Mouse (Mus musculus): ENCODE measurements around the gene Rps6kb1.

GRCm38 (mm10) chr11:86570261-86570746 lies 25.7 kb upstream of the Rps6kb1 start:
- TF ChIP-seq POLR2A (IDR thresholded peaks at IDR 0.05; ENCODE audit: low read depth, low read length) (no peak), CTCF (IDR thresholded peaks at IDR 0.05; ENCODE audit: extremely low read depth, insufficient read length, insufficient replicate concordance, low read depth, low read length) (no peak)

Data from small intestine, adult 2 months (tissue).